Mouse (Mus musculus) heart, postnatal 25 days (tissue): ENCODE measurements at regions not wholly inside any gene's neighbourhood (a gene's known extent, or its start where the extent isn't known, plus 50 kb on each side); places are given as distances from the start of the nearest gene placed in this dataset.
"Not testable (repeated sequence)": the region's sequence is repeated elsewhere in the genome, so short reads cannot be mapped to it uniquely, and the experiment has no call there.

Experiments used
- DNase-seq: peaks from one replicate; pipeline ENCODE4 v3.0.0; 2022; ENCODE audit warnings: low spot score
- intact Hi-C: fragments of 180-260 bp; cut with DNase I; formaldehyde crosslinking; loops from one replicate; pipeline ENCODE4 v1.15.1; 2025

DNA sequence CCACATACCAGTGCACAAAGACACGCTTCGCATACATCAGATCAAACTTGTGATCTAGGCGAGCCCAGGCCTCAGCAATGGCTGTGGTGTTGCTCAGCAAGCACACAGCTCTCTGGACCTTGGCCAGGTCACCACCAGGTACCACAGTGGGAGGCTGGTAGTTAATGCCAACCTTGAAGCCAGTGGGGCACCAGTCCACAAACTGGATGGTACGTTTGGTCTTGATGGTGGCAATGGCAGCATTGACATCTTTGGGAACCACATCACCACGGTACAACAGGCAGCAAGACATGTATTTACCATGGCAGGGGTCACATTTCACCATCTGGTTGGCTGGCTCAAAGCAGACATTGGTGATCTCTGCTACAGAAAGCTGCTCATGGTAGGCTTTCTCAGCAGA, 214.2 kb upstream of the G2e3 start:
- DNase-seq = not testable (repeated sequence)

DNA sequence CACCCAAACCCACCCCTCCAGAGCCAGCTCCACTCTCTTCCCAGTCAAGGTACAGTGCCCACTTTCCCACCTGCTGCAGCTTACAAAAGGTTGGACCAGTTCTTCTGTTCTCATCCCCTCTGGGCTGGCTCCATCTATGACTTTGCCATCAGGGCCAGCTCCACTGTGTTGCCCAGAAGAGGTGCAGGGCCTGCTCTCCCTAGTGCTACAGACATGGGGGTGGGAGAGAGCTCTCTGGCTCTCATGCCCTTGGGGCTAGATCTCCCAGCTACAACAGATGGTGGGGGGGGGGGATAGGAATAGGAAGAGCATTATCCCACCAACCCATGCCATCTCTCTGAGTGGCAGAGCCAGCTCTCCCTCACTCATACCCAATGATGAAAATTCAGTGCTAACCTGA, 219.6 kb upstream of the G2e3 start:
- intact Hi-C loops = no loop called here
- no peak for DNase-seq

More for the DNA sequence above, 214.2 kb upstream of the G2e3 start:
- intact Hi-C loops = not testable (repeated sequence)

DNA sequence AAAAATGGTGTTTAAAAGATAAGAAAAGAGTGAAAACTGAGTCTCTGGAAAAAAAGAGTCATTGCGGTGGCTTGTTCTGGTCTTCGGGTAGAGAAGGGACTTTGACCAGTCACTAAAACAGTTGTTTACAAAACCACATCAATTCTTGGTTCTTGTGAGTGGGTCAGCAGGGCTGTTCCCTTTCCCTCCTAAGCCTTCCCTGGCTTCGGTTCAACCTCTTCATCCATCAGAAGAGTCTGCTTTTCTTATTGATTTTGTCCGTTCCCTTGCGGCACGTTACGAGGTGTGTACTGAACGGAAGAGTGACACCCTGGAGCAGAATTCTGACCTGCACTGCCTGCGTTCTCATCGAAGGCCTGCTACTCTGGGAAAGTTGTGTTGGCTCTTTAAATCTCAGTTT, 229.1 kb upstream of the G2e3 start:
- intact Hi-C loops = no loop called here
- no peak for DNase-seq

DNA sequence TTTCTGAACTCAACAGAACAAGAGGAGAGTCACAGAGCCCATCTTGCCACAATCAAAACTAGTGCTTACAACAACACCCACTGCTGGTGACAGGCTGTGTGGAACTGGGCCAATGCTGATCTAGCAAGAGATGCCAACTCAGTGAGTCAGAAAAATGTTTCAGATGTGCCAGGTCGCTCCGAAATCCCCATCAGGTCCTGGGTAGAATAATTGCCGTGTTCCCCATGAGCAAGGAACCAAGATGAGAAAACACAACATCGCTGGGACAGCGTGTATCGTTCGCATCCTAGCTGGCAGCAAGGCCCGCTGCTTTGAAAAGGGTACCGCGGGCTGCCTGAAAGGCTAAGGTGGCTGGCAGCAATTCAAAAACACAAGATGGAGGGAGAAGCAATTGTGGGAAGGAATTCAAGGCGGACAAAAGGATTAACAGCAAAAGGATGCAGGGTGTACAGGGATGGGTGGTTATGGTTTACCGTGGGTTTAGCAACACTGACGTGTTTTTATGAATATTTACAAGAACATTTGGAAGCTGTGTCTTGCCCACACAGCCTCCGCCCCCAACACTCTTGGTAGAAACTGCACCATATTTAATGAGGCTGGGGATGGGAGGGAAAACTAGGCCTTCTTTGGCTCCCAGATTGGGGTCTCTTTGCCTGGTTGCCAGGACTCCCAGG, 229.7 kb upstream of the G2e3 start:
- DNase-seq = no peak
- intact Hi-C loops = no loop called here

GRCm38 (mm10) chr12:51117436-51118020, 230.3 kb upstream of the G2e3 start:
- intact Hi-C loops = no loop called here
- no peak for DNase-seq

DNA sequence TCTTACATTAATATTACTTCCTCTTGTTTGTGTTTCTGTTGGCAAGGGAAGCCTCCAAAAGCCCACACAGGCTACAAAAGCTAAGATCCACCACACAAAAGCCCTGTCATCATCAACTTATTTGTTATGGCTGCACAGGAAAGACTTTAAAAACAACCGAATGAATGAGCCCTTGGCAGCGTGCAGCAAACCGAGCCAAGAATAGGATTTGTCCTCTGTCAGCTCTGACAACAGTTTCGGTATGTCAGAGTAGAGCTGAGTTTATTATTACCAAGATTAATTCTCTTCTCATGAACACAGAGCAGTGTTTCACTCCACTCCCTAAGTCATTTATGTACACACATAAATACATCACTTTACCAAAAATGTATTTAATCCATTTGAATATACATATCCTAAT, 236.1 kb upstream of the G2e3 start:
- intact Hi-C loops = no loop called here
- DNase-seq = no peak

GRCm38 (mm10) chr12:51108044-51108443, 239.8 kb upstream of the G2e3 start:
- DNase-seq = no peak
- intact Hi-C loops = no loop called here

DNA sequence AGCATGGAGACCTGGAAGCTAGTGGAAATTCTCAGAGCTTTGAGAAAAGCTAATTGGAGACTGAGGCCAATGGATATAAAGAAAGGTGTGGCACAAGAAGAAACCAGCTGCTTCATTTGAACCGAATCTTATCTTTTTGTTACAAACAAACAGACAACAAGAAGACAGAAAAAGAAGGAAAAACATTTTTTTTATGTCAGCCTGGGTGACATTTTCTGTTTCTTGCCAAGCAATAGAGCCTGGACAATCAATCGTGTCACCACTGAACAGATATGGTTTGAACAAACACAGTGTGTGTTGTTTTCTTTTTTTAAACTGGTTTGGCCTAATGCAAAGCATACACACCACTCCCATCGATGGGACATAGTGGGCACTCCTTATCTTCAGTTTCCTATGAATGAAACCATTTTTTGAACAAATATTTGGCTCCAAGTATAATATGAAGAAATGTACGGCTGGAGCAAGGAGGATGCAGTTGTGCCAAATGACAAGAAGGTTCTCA, 244.3 kb upstream of the G2e3 start:
- intact Hi-C loops = no loop called here
- no peak for DNase-seq

DNA sequence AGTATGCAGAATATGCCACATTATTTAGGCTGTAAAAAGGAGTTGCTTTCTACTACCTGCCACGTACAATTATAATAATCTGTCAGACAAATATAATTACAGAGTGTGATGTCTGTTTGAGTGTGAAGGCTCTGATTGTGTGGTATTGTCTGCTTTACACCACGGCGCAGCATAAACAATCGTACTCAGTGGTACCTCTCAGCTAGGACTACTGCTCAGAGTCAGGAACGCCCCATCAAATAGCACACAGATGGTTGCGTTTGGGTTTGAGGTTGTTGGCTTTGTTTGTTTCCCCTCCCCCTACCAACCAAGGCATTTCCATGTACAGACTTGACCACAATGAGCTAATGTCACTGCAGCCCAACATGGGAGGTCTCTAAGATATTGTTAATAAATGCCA, 246.2 kb upstream of the G2e3 start:
- no peak for DNase-seq

DNA sequence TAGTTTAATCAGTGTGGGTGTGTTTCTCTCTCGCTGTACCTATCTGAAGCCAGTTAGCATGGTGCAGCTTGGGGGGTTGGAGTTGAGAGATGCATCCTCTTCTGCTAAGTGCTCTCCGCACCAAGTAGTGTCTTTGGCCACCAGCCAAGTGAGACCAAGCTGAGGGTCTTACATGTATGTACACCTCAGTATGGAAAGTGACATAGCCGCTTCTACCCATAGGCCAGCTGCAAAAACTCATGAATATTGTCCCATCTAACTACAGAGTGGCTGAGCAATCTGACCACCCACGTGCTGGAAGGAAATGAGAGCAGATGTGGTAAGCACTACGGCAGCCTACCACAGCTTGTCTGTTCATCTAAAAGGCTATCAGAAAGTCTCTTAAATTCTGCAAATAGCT, 247.0 kb upstream of the G2e3 start:
- no peak for DNase-seq
- intact Hi-C loops = no loop called here

More for the DNA sequence above, 246.2 kb upstream of the G2e3 start:
- intact Hi-C loops = no loop called here

DNA sequence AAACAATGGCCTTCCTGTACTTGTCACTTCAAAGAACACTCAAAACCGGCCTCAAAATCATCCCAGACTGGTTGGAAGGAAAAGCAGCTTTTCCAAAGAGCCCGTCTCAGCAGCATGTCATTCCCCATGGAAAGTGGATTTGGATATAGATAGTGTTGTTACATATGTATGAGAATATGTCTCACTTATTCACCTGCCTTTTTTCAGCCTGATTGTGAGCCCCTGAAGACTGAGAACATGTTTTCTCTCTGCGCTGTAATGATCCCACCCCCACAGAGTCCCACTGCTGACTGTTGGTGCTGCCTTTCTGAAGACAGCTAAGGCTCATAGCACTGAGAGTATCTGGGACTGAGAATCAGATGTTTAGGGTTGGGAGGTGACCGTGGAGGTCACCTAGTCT, 251.9 kb upstream of the G2e3 start:
- intact Hi-C loops = no loop called here

DNA sequence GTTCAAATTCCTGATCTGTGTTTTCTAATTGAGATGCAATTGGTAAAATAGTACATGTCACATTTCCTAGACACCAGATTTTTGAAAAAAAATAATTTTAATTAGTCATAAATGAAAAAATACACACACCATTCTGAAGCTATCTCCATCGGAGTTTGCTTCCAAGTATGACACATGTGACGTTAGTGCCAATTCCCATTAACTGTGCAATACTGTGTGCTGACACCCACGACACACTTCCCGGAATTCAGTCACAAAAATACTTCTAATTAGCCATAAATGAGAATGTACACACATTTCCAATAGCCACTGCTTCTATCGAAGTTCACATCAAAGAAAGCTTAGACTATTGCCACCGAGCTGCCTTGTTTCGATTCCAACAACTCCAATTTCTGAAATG, 258.5 kb upstream of the G2e3 start:
- DNase-seq = no peak
- intact Hi-C loops = no loop called here

More for the DNA sequence above, 251.9 kb upstream of the G2e3 start:
- no peak for DNase-seq

GRCm38 (mm10) chr12:51081809-51082208, 266.1 kb upstream of the G2e3 start:
- intact Hi-C loops = no loop called here
- no peak for DNase-seq

- no peak for DNase-seq
- intact Hi-C loops = no loop called here
These were observed 274.4 kb upstream of the G2e3 start for GRCm38 (mm10) chr12:51073503-51073902.

DNA sequence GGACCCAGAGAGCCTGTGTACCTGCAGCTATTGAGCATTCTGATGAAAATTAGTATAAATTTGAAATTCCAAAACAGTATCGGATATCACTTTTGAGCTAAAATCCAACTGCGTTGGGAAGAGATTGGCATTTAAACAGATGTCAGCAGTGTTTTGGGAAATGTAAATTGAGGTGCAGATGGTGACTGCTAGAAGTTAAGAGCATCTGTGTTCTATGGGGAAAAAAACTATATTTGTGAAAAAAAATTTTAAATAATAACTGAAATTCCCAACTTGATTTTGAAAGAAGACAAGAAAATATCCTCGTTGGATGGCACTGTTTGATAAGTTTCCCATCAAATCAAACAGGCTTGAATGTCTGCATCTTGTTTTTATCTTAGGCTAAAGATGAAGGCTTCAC, 286.9 kb upstream of the G2e3 start:
- intact Hi-C loops = no loop called here
- no peak for DNase-seq

GRCm38 (mm10) chr12:51058569-51058968, 289.3 kb upstream of the G2e3 start:
- no peak for DNase-seq

DNA sequence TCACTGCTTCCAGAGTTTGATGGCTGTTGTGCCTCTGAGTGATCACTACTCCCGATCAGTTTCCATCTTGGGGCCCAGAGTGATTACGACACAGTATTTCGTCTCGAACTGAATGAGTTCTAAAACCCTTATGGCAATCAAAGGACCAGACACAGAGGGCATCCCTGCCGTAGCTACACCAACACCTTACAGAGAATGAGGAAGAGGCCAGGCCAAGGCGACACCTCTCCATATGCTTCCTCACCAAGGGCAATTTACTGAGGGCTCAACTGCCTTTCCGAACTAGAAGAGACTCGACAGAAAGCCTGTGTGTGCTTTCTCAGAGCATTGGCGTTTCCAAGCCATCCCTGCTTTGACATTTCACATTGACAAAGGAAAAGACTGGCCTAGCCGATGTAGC, 289.8 kb upstream of the G2e3 start:
- intact Hi-C loops = no loop called here
- DNase-seq = no peak

More at GRCm38 (mm10) chr12:51058569-51058968, 289.3 kb upstream of the G2e3 start:
- intact Hi-C loops = no loop called here

GRCm38 (mm10) chr12:51047116-51047515, 300.7 kb upstream of the G2e3 start:
- intact Hi-C loops = no loop called here
- DNase-seq = no peak

- DNase-seq = no peak
- intact Hi-C loops = no loop called here
These were observed 302.4 kb upstream of the G2e3 start for GRCm38 (mm10) chr12:51045437-51045836.

GRCm38 (mm10) chr12:51045020-51045419, 302.8 kb upstream of the G2e3 start:
- no peak for DNase-seq
- intact Hi-C loops = no loop called here

- no peak for DNase-seq
- intact Hi-C loops = no loop called here
These were observed 315.7 kb upstream of the G2e3 start for GRCm38 (mm10) chr12:51032193-51032592.
